Mouse (Mus musculus) myocyte (in vitro differentiated cells): ENCODE data around the gene Asb11.

Experiments used
- E2F4 ChIP-seq: IDR thresholded peaks from one replicate; pipeline ENCODE4 v1.6.1; 2011; ENCODE audit warnings: mild to moderate bottlenecking, control low read depth, moderate library complexity; ENCODE audit not compliant: insufficient read depth
- POLR2A ChIP-seq: IDR thresholded peaks from one replicate; pipeline ENCODE4 v1.6.1; 2011; ENCODE audit warnings: low read depth, mild to moderate bottlenecking, control low read depth, moderate library complexity; ENCODE audit not compliant: insufficient read length
- USF1 ChIP-seq: IDR thresholded peaks from one replicate; pipeline ENCODE4 v1.6.1; 2011; ENCODE audit warnings: low read depth, mild to moderate bottlenecking, control low read depth, moderate library complexity

DNA sequence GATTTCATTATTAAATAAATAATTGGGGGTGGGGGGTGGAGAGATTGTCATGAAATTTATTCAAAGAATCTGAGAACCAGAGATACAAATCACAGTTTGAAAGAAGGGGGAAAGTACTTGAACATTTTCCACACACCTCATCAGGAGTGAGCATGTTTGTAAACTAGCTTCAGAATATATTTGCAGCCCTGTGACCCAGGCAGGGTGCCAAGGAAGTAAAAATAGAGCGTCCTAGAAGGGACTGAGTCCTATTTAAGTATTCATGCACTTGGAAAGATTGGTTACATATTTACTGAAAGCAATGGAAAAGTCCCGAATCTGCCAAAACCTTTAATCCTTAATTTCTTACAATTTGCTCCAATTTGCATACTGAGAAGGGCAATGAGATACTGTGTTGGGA, 3.3 kb downstream of the Asb11 start:
- TF ChIP-seq E2F4 (no peak), POLR2A (no peak), USF1 (no peak)
